Mouse (Mus musculus) monocyte, adult 59 days (primary cell): ENCODE results near the gene Slc25a54. TPM values are rescaled to one million over a fixed set of nuclear protein-coding genes. Genes with fewer than 3 reads are reported as not detected.

Experiments
- total RNA-seq, 2 experiments: library from RNA; stranded (reverse); gene quantifications; one replicate each; pipeline ENCODE4 v1.2.4; 2023

The Slc25a54 gene
- not detected for total RNA-seq

DNA sequence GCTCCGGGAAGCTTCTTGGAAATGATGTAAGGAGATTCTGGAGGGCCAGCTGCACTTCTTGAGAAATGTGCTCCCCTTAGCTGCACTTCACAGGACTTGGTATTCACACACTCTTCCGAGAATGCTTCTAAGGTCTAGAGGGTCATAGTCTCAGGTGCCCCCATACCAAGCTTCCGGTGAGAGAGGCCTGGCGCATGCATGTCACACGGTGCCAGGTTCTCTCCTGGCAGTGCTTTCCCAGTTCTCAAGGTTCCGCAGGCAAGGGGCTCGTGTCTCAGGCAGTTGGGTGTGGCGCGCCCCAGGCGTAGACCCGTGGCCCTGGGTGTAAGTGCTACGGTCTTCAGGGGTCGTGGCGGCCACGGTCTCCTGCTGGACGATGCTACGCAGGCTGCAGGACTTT lies at the start of gene Slc25a54:
Slc25a54 (plus strand) TSS at position 301 of the 400 bp plus-strand sequence.

DNA sequence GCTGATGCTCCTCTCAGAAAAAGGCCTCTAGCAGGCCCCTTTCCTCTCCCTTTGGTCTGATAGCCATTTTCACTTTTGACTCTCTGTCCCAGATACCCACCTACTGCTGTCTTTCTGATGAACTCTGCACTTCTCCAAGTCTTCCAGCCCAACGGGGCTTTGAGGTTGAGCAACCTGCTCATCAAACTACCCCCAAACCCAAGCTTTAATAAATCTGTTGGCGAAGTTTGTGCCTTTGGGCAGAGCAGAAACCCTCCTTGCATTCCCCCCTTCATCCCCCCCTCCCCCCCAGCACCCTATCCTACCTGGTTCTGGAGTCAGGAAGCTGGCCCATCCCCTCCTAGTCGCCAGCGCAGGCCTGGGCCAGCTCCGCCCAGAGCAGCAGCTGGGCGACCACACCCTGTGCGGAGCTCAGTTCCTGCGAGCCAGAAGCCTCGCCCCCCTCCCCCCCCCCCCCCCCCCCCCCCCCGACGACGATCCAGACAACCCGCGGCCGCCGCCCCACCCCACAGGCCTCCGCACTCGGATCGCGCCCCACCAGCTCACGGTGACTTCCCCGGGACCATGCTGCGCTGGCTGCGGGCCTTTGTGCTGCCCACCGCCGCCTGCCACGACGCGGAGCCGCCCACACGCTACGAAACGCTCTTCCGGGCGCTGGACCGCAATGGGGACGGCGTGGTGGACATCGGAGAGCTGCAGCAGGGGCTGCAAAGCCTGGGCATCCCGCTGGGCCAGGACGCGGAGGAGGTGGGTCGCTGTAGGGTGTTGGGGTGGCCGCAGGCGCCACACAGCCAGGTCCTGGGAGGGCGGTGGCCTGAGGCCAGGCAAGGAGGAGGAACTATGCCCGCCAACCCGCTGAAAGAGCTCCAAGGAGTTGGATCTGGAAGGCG lies 42.6 kb downstream of the Slc25a54 start, which contains the start of gene Slc25a24:
Slc25a24 (plus strand) TSS at position 509 of the 890 bp plus-strand sequence.

Other genes with a start within 250 kb of the Slc25a54 start
- gene Stxbp3, start 239.9 kb upstream of the Slc25a54 start, total RNA-seq: 10 to 100 TPM; 87.4 to 96.6 TPM
- 1 to 10 TPM; 2.8 to 3.4 TPM for gene Fndc7, start 190.5 kb upstream of the Slc25a54 start, total RNA-seq
- gene Prpf38b, start 168.7 kb upstream of the Slc25a54 start, total RNA-seq: 100 to 1,000 TPM; 173 to 193 TPM
- gene Henmt1, start 140.6 kb upstream of the Slc25a54 start, total RNA-seq: not detected
- gene Gm9857, start 140.0 kb upstream of the Slc25a54 start, total RNA-seq: not detected
- 10 to 100 TPM; 56.5 to 58.1 TPM for gene Fam102b, start 52.9 kb upstream of the Slc25a54 start, total RNA-seq
- gene Slc25a24, start 42.7 kb downstream of the Slc25a54 start, total RNA-seq: 10 to 100 TPM; 22.9 to 26.0 TPM